Mouse (Mus musculus) retina, postnatal 7 days (tissue): ENCODE results near the gene Snd1.

Experiments used
- DNase-seq: peaks from one replicate; pipeline ENCODE4 v3.0.0-alpha.2; 2012; ENCODE audit warnings: low read depth, low spot score

Snd1 gene

GRCm38 (mm10) chr6:28704612-28705011 is 229.7 kb downstream of the Snd1 start:
- no peak for DNase-seq

- no peak for DNase-seq
Observed at GRCm38 (mm10) chr6:28705384-28706107, 230.6 kb downstream of the Snd1 start.

GRCm38 (mm10) chr6:28706108-28706975 is 231.4 kb downstream of the Snd1 start:
- no peak for DNase-seq

GRCm38 (mm10) chr6:28706976-28707592 is 232.1 kb downstream of the Snd1 start:
- no peak for DNase-seq

DNA sequence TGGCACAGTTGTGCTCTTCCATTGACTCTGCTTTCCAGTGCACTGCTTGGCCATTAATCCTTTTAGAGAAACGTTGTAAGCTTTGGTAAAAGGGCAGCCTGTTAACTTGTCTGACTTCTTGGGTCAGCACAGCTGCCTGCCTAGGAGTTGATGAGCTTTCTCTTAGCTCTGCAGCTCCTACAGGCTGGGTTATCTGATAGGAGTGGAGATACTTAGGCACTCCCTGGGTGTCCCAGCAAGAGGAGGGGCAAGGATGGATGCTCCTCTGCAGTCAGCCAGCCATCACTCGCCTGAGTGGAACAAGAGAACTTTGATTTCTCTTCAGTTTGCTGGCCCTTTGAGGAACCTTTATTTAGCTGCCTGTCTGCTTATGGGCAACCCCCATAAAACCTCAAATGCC is 235.1 kb downstream of the Snd1 start:
- no peak for DNase-seq

DNA sequence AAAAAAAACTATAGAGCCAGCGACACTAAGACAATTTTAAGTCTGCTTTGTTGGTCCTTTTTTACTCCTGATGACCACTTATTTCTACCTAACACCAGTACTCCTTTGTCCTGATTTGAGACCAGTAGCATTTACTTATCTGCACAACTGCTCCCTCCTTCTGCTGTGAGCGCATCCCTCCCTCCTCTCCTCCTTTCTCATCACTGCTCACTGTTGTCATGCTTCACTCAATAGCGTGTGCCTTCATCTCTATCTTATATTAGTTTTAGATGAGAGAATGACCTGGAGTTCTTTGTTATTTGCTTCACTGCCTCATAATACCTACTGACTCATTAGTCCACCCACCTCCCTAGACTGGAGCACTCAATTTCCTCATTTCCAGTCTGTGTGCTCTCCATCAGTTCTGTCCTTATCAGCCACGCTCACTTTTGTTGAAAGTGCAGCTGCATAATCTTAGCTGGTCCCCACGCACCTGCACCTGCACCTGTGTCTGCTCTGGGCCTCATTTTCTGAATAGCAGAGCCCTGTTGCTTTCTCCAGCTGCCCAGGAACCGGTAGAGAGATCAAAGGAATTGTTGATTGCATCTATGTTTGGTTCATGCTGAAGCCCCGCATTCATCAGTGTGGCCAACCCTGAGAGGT is 242.4 kb downstream of the Snd1 start:
- no peak for DNase-seq

GRCm38 (mm10) chr6:28717845-28718237 is 242.9 kb downstream of the Snd1 start:
- no peak for DNase-seq

- DNase-seq, result no peak
Observed at GRCm38 (mm10) chr6:28720391-28721171, 245.6 kb downstream of the Snd1 start.

DNA sequence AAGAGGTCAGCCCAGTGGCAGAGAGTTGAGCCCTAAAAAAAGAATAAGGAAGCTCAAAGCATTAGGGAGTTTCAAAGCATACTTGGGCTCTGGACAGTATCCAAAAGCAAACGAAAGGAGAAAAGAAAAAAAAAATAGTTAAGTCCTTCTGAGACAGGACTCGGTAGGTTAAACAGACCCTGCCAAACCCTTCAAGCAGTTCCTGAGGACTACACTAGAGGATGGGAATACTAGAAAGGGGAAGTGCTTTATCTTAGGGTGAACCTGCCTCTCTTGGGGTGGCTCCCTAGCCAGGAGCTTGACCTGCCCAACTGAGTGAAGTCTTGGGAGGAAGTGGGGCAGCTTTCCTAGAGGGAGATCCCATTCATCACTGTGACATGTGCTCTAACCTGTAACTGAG is 248.1 kb downstream of the Snd1 start:
- no peak for DNase-seq

- DNase-seq, result no peak
Observed at GRCm38 (mm10) chr6:28724776-28725175, 249.8 kb downstream of the Snd1 start.

DNA sequence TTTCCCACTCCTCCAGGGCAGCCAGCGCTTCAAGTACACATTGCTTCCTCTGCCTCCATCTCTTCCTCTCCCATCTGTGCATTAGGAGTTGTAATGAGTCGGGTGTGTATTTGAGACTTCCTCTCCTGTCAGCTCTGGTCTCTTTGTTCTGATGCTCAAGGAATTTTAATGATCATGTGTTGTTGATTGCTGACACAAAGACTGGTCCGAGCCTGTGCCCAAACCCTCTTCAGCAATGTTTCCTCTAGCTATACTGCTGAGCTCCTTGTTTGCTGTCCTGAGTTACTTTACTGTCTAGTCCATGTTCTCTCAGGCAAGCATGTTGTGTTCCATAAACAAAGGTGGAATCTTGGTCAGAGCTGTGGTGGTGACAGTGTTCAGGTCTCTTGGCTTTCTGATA is 254.3 kb downstream of the Snd1 start:
- no peak for DNase-seq

DNA sequence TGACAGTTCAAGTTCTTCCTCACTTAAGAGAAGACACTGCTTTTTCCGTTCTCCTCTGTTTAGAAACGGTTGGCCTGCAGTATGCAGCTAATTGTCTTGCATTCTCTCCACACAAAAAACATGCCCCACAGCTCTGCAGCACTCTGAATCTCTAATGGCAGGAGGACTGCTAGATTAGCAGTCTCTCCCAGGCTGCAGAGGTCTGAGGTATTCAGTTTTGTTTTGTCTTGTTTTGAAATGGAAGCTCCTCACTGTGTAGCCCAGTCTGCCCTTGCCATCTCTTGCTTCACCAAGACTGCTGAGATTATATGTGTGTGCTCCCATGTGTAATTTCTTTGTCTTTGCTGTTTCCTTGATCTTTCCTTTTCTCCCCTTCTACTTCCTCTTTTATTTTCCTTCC is 254.7 kb downstream of the Snd1 start:
- no peak for DNase-seq

- DNase-seq, result no peak
Observed at GRCm38 (mm10) chr6:28731246-28731645, 256.3 kb downstream of the Snd1 start.

DNA sequence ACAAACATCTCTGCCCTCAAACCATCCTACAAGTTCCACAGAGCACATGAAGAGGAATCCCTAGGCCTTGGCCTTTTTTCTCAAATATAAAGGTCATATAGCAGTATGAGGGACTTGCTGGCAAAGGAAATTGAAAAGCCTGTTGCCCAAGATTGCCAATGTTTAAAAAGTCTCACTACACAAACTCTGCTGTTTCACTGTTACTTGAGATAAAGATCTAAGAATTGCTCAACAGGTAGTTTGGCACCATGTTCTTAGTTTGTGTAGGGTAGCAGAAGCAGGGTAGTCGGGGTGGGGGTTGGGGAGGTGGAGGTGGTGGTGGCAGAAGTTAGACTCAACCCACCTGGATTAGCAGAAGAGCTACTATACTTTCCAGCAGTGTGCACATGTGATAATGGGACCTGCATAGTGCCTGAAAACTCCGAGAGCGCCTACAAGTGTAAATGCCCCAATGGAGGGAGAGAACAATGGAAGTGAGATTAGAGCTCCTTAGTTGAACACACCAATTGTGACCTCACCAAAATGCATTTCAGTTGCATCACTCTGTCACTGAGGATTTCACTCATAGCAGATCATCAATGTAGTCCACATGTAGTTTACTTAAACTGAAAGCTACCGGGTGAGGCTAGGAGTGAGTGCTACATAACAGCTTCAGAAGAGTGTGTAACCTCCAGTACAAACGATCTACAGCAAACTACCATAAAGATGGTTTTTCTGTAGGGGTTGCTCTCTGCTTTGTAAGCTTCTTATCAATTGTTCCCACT is 259.1 kb downstream of the Snd1 start:
- no peak for DNase-seq

- DNase-seq, result no peak
Observed at GRCm38 (mm10) chr6:28735116-28735515, 260.2 kb downstream of the Snd1 start.

GRCm38 (mm10) chr6:28736665-28737064 is 261.7 kb downstream of the Snd1 start:
- no peak for DNase-seq

DNA sequence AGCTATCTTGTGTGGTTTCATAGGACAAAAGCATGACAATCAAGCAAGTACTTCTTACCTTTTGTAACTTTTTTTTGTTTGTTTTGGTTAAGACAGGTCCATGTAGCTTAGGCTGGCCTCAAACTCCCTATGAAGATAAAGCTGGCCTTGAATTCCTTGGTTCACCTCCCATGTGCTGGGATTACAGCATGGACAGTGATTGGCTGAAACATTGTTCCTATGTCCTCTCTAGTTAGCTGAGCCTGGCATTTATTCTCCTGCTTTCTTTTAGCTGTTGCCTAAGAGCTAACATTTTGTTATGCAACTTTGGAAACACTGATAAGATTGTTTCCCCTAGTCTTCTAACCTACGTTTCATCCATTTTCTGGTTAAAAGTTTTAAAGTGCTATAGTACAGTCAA is 262.7 kb downstream of the Snd1 start:
- no peak for DNase-seq

DNA sequence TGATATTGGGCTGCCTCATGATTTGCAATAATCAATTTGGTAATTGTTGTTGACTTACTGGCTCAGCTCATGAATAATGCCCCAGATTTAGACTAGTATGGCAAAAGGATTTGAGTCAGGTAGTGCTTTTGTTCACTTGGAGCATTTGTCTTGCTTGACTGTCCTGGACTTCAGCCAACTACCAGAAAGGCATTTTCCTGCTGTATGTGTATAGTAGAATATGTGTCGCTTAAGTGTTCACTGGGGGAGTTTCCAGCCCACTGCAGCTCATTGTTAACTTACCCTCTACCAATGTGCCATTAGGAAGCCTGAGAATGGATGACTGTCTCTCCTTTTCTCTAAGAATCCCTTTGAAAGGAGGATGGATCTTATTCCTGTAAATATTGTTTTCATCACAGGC is 268.6 kb downstream of the Snd1 start:
- DNase-seq, result no peak

DNA sequence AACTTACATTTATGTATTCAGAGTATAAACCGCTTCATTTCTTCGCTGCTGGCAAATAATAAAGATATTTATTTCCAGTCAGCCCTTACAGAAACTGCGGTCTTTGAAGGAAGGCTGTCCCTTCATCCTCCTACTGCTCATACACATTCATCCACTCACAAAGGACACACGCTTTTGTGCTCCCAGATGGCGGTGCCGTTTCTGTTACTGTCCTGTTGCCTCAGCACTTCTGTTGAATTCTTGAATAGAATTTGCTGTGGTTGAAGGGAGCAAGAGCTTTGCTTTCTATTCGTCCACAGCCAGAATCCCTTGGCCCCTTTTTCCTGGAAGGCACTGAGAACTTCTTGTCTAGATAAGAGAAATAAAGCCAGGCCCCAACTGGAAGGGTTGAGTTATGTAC is 270.9 kb downstream of the Snd1 start:
- no peak for DNase-seq

DNA sequence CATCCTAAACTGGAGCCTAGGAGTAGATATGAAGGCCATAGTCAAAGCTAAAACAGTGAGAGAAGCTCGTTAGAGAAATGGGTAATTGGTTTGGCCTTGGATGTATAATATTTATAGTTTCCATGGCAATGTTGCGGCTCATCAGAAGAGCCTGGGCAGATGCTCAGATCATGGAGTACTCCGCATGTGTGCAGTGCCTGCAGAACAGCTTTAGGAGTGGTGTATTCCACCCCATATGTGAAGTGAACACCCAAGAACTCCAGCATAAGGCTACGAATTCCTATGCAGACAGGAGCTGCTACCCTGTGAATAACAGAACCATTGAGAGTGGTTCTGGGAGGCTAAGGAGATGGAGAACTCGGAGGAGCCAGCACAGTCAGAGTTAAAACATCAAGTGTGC is 272.1 kb downstream of the Snd1 start:
- DNase-seq, result no peak
